In genomic region chrX:48053743-48054142, GRCm38 (mm10) we compare ENCODE assay signal across 9 mouse cellular contexts. TPM values are rescaled to one million over a fixed set of nuclear protein-coding genes. Genes with fewer than 3 reads are reported as not detected.
DNase-seq lines count a peak whose midpoint lies in the region; ATAC-seq and TF ChIP-seq lines count a peak whose summit lies in the region.
"Had no signal": no experiment of that assay in that cellular context is flagged by ENCODE, and none has a peak within 500 bp of the region (broad histone marks: within the 10 kb centered on the region; RNA-seq: fewer than 3 reads in every experiment).

No protein-coding gene starts in this region.

- TF ChIP-seq CTCF in gastrocnemius, adult 2 months (IDR thresholded peaks at IDR 0.05) = no peak
- no peak for TF ChIP-seq CTCF in hindbrain, postnatal 0 days (IDR thresholded peaks at IDR 0.05; ENCODE audit: low read depth)

- no peaks in the 10 kb centered on the region for H3K36me3 ChIP-seq in embryonic facial prominence, embryonic 10.5 days (replicated peaks)
- H3K36me3 ChIP-seq in hindbrain, postnatal 0 days (ENCODE audit: insufficient read depth, low read length) = no peaks in the 10 kb centered on the region
- H3K36me3 ChIP-seq in midbrain, embryonic 13.5 days = no peaks in the 10 kb centered on the region

- WGBS in embryonic facial prominence, embryonic 10.5 days = 47% methylated on average over 3 of the region's 3 CpGs
- 47% methylated on average over 3 of the region's 3 CpGs for WGBS in hindbrain, postnatal 0 days
- 53% methylated on average over 3 of the region's 3 CpGs for WGBS in midbrain, embryonic 13.5 days

- no peaks in the 10 kb centered on the region for H3K9me3 ChIP-seq in embryonic facial prominence, embryonic 10.5 days
- no peaks in the 10 kb centered on the region for H3K9me3 ChIP-seq in hindbrain, postnatal 0 days (ENCODE audit: low read length)
- no peaks in the 10 kb centered on the region for H3K9me3 ChIP-seq in midbrain, embryonic 13.5 days

- H3K4me2 ChIP-seq in hindbrain, postnatal 0 days (ENCODE audit: low read depth, low read length) = peak overlapping the region; percentile 56
- H3K4me2 ChIP-seq in midbrain, embryonic 13.5 days (replicated peaks) = peak overlapping the region; percentile 51

- H3K4me3 ChIP-seq in gastrocnemius, adult 2 months = peak overlapping the region; percentile 70
- peak overlapping the region; percentile 49 for H3K4me3 ChIP-seq in embryonic facial prominence, embryonic 10.5 days
- peak overlapping the region; percentile 22 for H3K4me3 ChIP-seq in hindbrain, postnatal 0 days (ENCODE audit: low read length)
- H3K4me3 ChIP-seq in midbrain, embryonic 13.5 days (replicated peaks) = no peak overlapping the region

- no peak for ATAC-seq in hindbrain, postnatal 0 days
- ATAC-seq in midbrain, embryonic 13.5 days = peak; percentile 46; the same call in 1 of the 2 replicates
- ATAC-seq in erythroid progenitor cell, adult 5-6 weeks (replicated peaks; ENCODE audit: low FRiP score, poor library complexity, severe bottlenecking) = no peak

- H3K27me3 ChIP-seq in embryonic facial prominence, embryonic 10.5 days (replicated peaks; ENCODE audit: low read depth, poor library complexity, severe bottlenecking) = peaks cover 46% of the 10 kb centered on the region
- no peaks in the 10 kb centered on the region for H3K27me3 ChIP-seq in hindbrain, postnatal 0 days (ENCODE audit: insufficient read depth, low read length)
- peaks cover 4% of the 10 kb centered on the region; the same call in 1 of the 2 replicates for H3K27me3 ChIP-seq in midbrain, embryonic 13.5 days

- 0 out of 2 replicates have a peak overlapping the region, but pooled peaks have one; percentile 9 for H3K9ac ChIP-seq in hindbrain, postnatal 0 days (replicated peaks; ENCODE audit: low read length)
- H3K9ac ChIP-seq in midbrain, embryonic 13.5 days (replicated peaks) = no peak overlapping the region

- H3K27ac ChIP-seq in gastrocnemius, adult 2 months = peak overlapping the region; percentile 68
- no peak overlapping the region for H3K27ac ChIP-seq in embryonic facial prominence, embryonic 10.5 days (replicated peaks)
- H3K27ac ChIP-seq in hindbrain, postnatal 0 days = no peak overlapping the region
- no peak overlapping the region for H3K27ac ChIP-seq in midbrain, embryonic 13.5 days

- intact Hi-C loops in gastrocnemius, adult 2 months (cut with DNase I) = no loop called here
- intact Hi-C loops in gastrocnemius, postnatal 36 days (cut with DNase I) = no loop called here

- no peak for DNase-seq in gastrocnemius, adult 2 months
- no peak for DNase-seq in gastrocnemius, postnatal 36 days
- no peak for DNase-seq in embryonic facial prominence, embryonic 10.5 days (ENCODE audit: low spot score)
- peak; percentile 2 for DNase-seq in hindbrain, postnatal 0 days (ENCODE audit: low spot score)
- DNase-seq in urinary bladder, postnatal 25 days (ENCODE audit: low spot score) = no peak
- DNase-seq in right cerebral cortex, adult 2 months (ENCODE audit: low spot score in 2 of 2) = no peak

- H3K4me1 ChIP-seq in embryonic facial prominence, embryonic 10.5 days = no peaks in the 10 kb centered on the region
- H3K4me1 ChIP-seq in hindbrain, postnatal 0 days (ENCODE audit: insufficient read depth, low read length) = no peaks in the 10 kb centered on the region
- H3K4me1 ChIP-seq in midbrain, embryonic 13.5 days (replicated peaks) = 0 out of 2 replicates have a peak, but pooled peaks cover 3% of the 10 kb centered on the region

RNA-seq across cellular contexts. Expression of gene Apln, which starts 19.1 kb away (rescaled TPM):
- 1 to 10 TPM in 1 of 2 experiments, under 1 TPM in 1; 0.61 to 1.3 TPM for total RNA-seq in gastrocnemius, adult 2 months (2021)
- 1 to 10 TPM; 1.9 to 2.3 TPM for total RNA-seq in gastrocnemius, postnatal 36 days (2021)
- 3.8 and 4.2 TPM in 2 replicates for polyA plus RNA-seq in embryonic facial prominence, embryonic 10.5 days (2016; fragmentation: Nextera tagmentation; extraction: Ambion mirVana)
- total RNA-seq in hindbrain, postnatal 0 days (2014; rRNA removed) = 8.9 and 11.1 TPM in 2 replicates
- polyA plus RNA-seq in hindbrain, postnatal 0 days (2015; fragmentation: Nextera tagmentation; extraction: Ambion mirVana) = 1.7 TPM in 2 replicates
- 3.3 and 4.0 TPM in 2 replicates for polyA plus RNA-seq in midbrain, embryonic 13.5 days (2015; fragmentation: Nextera tagmentation; extraction: Ambion mirVana)
- not detected in 2 replicates for total RNA-seq in erythroid progenitor cell, adult 5-6 weeks (2015; ENCODE audit: low replicate concordance)
- not detected in 2 replicates for total RNA-seq in erythroid progenitor cell, adult 5-6 weeks (2017; ENCODE audit: low replicate concordance)

RNA-seq across cellular contexts. Expression of gene Xpnpep2, which starts 54.8 kb away (rescaled TPM):
- under 1 TPM; 0.59 to 0.89 TPM for total RNA-seq in gastrocnemius, adult 2 months (2021)
- under 1 TPM; 0.64 to 0.77 TPM for total RNA-seq in gastrocnemius, postnatal 36 days (2021)
- polyA plus RNA-seq in embryonic facial prominence, embryonic 10.5 days (2016; fragmentation: Nextera tagmentation; extraction: Ambion mirVana) = 1.2 and 1.3 TPM in 2 replicates
- 6.8 TPM in 1 of 2 replicates, not detected in the other for total RNA-seq in hindbrain, postnatal 0 days (2014; rRNA removed)
- 0.51 and 1.0 TPM in 2 replicates for polyA plus RNA-seq in hindbrain, postnatal 0 days (2015; fragmentation: Nextera tagmentation; extraction: Ambion mirVana)
- polyA plus RNA-seq in midbrain, embryonic 13.5 days (2015; fragmentation: Nextera tagmentation; extraction: Ambion mirVana) = 0.93 and 1.3 TPM in 2 replicates
- total RNA-seq in erythroid progenitor cell, adult 5-6 weeks (2015; ENCODE audit: low replicate concordance) = not detected in 2 replicates
- not detected in 2 replicates for total RNA-seq in erythroid progenitor cell, adult 5-6 weeks (2017; ENCODE audit: low replicate concordance)
- polyA plus RNA-seq: liver, embryonic 16.5 days had no signal
